Mouse (Mus musculus) T-helper 2 cell (primary cell): ENCODE measurements at regions not wholly inside any gene's neighbourhood (a gene's known extent, or its start where the extent isn't known, plus 50 kb on each side); places are given as distances from the start of the nearest gene placed in this dataset.

ENCODE experiments used
- in situ Hi-C: fragments of 300-600 bp; cut with MboI, MseI; formaldehyde crosslinking; loops from one replicate; pipeline ENCODE4 v1.15.1; 2025; ENCODE audit warnings: high pct_unique_total_duplicates

GRCm38 (mm10) chr10:39316533-39316932 lies 52.1 kb upstream of the Fyn start:
- in situ Hi-C loops, result no loop called here

- in situ Hi-C loops, result no loop called here
Measured at GRCm38 (mm10) chr10:39315434-39316174, 53.1 kb upstream of the Fyn start.

GRCm38 (mm10) chr10:39311501-39311900 lies 57.2 kb upstream of the Fyn start:
- in situ Hi-C loops, result no loop called here

GRCm38 (mm10) chr10:39308535-39308934 lies 60.1 kb upstream of the Fyn start:
- in situ Hi-C loops, result no loop called here

- in situ Hi-C loops, result no loop called here
Measured at GRCm38 (mm10) chr10:39292703-39293496, 75.8 kb upstream of the Fyn start.

GRCm38 (mm10) chr10:39291747-39292198 lies 76.9 kb upstream of the Fyn start:
- in situ Hi-C loops, result no loop called here

- in situ Hi-C loops, result no loop called here
Measured at GRCm38 (mm10) chr10:39291134-39291746, 77.4 kb upstream of the Fyn start.

- in situ Hi-C loops, result no loop called here
Measured at GRCm38 (mm10) chr10:39290245-39290644, 78.4 kb upstream of the Fyn start.

GRCm38 (mm10) chr10:39280366-39281000 lies 88.2 kb upstream of the Fyn start:
- in situ Hi-C loops, result no loop called here

GRCm38 (mm10) chr10:39274202-39274601 lies 94.5 kb upstream of the Fyn start:
- in situ Hi-C loops, result no loop called here

GRCm38 (mm10) chr10:39273426-39273825 lies 95.2 kb upstream of the Fyn start:
- in situ Hi-C loops, result no loop called here

GRCm38 (mm10) chr10:39272387-39272949 lies 96.2 kb upstream of the Fyn start:
- in situ Hi-C loops, result no loop called here

- in situ Hi-C loops, result no loop called here
Measured at GRCm38 (mm10) chr10:39270406-39270805, 98.2 kb upstream of the Fyn start.

- in situ Hi-C loops, result no loop called here
Measured at GRCm38 (mm10) chr10:39267236-39267635, 101.4 kb upstream of the Fyn start.

- in situ Hi-C loops, result no loop called here
Measured at GRCm38 (mm10) chr10:39266482-39266881, 102.2 kb upstream of the Fyn start.

GRCm38 (mm10) chr10:39262466-39262865 lies 98.9 kb upstream of the Ccn6 start:
- in situ Hi-C loops, result no loop called here

GRCm38 (mm10) chr10:39261174-39262145 lies 97.9 kb upstream of the Ccn6 start:
- in situ Hi-C loops, result no loop called here

- in situ Hi-C loops, result no loop called here
Measured at GRCm38 (mm10) chr10:39260061-39260460, 96.5 kb upstream of the Ccn6 start.

- in situ Hi-C loops, result no loop called here
Measured at GRCm38 (mm10) chr10:39257371-39258154, 94.0 kb upstream of the Ccn6 start.

GRCm38 (mm10) chr10:39254561-39254960 lies 91.0 kb upstream of the Ccn6 start:
- in situ Hi-C loops, result no loop called here
